Mouse (Mus musculus) CH12.LX (cell line): ENCODE results near the gene Anks1. TPM values are rescaled to one million over a fixed set of nuclear protein-coding genes. Genes with fewer than 3 reads are reported as not detected.

Experiments used
- DNase-seq: peaks from one replicate; pipeline ENCODE4 v3.0.0-alpha.2; 2013; ENCODE audit errors: extremely low read depth
- H3K27ac ChIP-seq: 2 replicates; pipeline ENCODE4 v1.5.1; 2012; ENCODE audit warnings: low read depth, mild to moderate bottlenecking, control low read depth, moderate library complexity; ENCODE audit not compliant: insufficient read depth
- H3K27me3 ChIP-seq: replicated peaks from 2 replicates; pipeline ENCODE3; 2012; ENCODE audit warnings: inconsistent platforms
- H3K36me3 ChIP-seq, 2 experiments: replicated peaks in 1 of 2; 2 replicates each; pipeline versions ENCODE3 to v1.6.1; 2012; ENCODE audit warnings: inconsistent platforms in 1 of 2, low read length in 1 of 2, mild to moderate bottlenecking in 1 of 2, mixed read lengths in 1 of 2, moderate library complexity in 1 of 2; ENCODE audit not compliant: control insufficient read depth in 1 of 2, insufficient read depth in 1 of 2
- H3K4me1 ChIP-seq, 2 experiments: 2 replicates each; pipeline ENCODE4 v1.6.1; 2012; ENCODE audit warnings: inconsistent platforms in 1 of 2, moderate library complexity in 1 of 2; ENCODE audit not compliant: insufficient read depth in 2 of 2, control insufficient read depth in 1 of 2
- H3K4me2 ChIP-seq: 2 replicates; pipeline ENCODE4 v1.6.1; 2012; ENCODE audit warnings: low read depth, mild to moderate bottlenecking, control low read depth; ENCODE audit not compliant: poor library complexity, insufficient read depth, severe bottlenecking
- H3K4me3 ChIP-seq, 3 experiments: fragments of 150-350 bp in 1 of 3; sonication (generic) in 1 of 3; replicated peaks in 1 of 3; 2 replicates each; pipeline versions ENCODE3 to v1.5.1; 2011 to 2012; ENCODE audit warnings: low read depth in 2 of 3, low read length in 2 of 3, mild to moderate bottlenecking in 2 of 3, moderate library complexity in 2 of 3, control low read depth in 1 of 3, improper control_type of control experiment in 1 of 3, inconsistent platforms in 1 of 3, mixed read lengths in 1 of 3; ENCODE audit not compliant: poor library complexity in 1 of 3
- H3K79me2 ChIP-seq: replicated peaks from 2 replicates; pipeline ENCODE4 v1.6.1; 2012; ENCODE audit warnings: mild to moderate bottlenecking, moderate library complexity; ENCODE audit not compliant: control insufficient read depth, poor library complexity, insufficient read depth, severe bottlenecking; ENCODE audit errors: extremely low read depth
- H3K9ac ChIP-seq: 2 replicates; pipeline ENCODE4 v1.6.1; 2012; ENCODE audit warnings: low read depth, mild to moderate bottlenecking, control low read depth, moderate library complexity; ENCODE audit not compliant: insufficient read depth
- H3K9me3 ChIP-seq: replicated peaks from 2 replicates; pipeline ENCODE3; 2012; ENCODE audit warnings: low read length, inconsistent platforms, mixed read lengths
- CHD2 ChIP-seq: IDR thresholded peaks from 2 replicates; pipeline ENCODE4 v1.6.1; 2011; ENCODE audit warnings: low read length, improper control_type of control experiment
- CTCF ChIP-seq, 2 experiments: IDR thresholded peaks in 1 of 2; conservative IDR thresholded peaks in 1 of 2; 2 replicates each; pipeline ENCODE4 v1.5.1; 2011 to 2012; ENCODE audit warnings: low read depth in 2 of 2, low read length in 2 of 2, improper control_type of control experiment in 1 of 2, inconsistent platforms in 1 of 2, mild to moderate bottlenecking in 1 of 2, moderate library complexity in 1 of 2
- E2F4 ChIP-seq: IDR thresholded peaks from 2 replicates; pipeline ENCODE4 v1.6.1; 2011; ENCODE audit warnings: low read depth, low read length, improper control_type of control experiment; ENCODE audit not compliant: insufficient replicate concordance
- ELF1 ChIP-seq: IDR thresholded peaks from 2 replicates; pipeline ENCODE4 v1.6.1; 2014; ENCODE audit warnings: low read depth, mild to moderate bottlenecking, inconsistent platforms, low read length, improper control_type of control experiment
- EP300 ChIP-seq: IDR thresholded peaks from 2 replicates; pipeline ENCODE4 v1.6.1; 2011; ENCODE audit warnings: low read length, improper control_type of control experiment
- HCFC1 ChIP-seq: IDR thresholded peaks from 2 replicates; pipeline ENCODE4 v1.6.1; 2012; ENCODE audit warnings: low read depth, mild to moderate bottlenecking, inconsistent platforms, low read length, improper control_type of control experiment
- IRF4 ChIP-seq: IDR thresholded peaks from 2 replicates; pipeline ENCODE4 v1.6.1; 2014; ENCODE audit warnings: low read depth, mild to moderate bottlenecking, inconsistent platforms, low read length, improper control_type of control experiment
- JUND ChIP-seq: conservative IDR thresholded peaks from 2 replicates; pipeline ENCODE4 v1.6.1; 2011; ENCODE audit warnings: low read depth, low read length, improper control_type of control experiment
- KAT2A ChIP-seq: IDR thresholded peaks from 2 replicates; pipeline ENCODE4 v1.6.1; 2012; ENCODE audit warnings: low read length, improper control_type of control experiment, inconsistent platforms; ENCODE audit not compliant: insufficient replicate concordance
- MAFK ChIP-seq: IDR thresholded peaks from 2 replicates; pipeline ENCODE4 v1.6.1; 2011; ENCODE audit warnings: low read length, improper control_type of control experiment; ENCODE audit not compliant: insufficient replicate concordance
- MAX ChIP-seq: IDR thresholded peaks from 2 replicates; pipeline ENCODE4 v1.6.1; 2011; ENCODE audit warnings: low read length, improper control_type of control experiment
- MAZ ChIP-seq: IDR thresholded peaks from 2 replicates; pipeline ENCODE4 v1.6.1; 2012; ENCODE audit warnings: low read depth, mild to moderate bottlenecking, inconsistent platforms, low read length, improper control_type of control experiment, moderate library complexity
- MEF2A ChIP-seq: IDR thresholded peaks from 2 replicates; pipeline ENCODE4 v1.6.1; 2014; ENCODE audit warnings: low read depth, mild to moderate bottlenecking, inconsistent platforms, low read length, improper control_type of control experiment, borderline replicate concordance
- MXI1 ChIP-seq: IDR thresholded peaks from 2 replicates; pipeline ENCODE4 v1.6.1; 2011; ENCODE audit warnings: mild to moderate bottlenecking, low read depth, low read length, improper control_type of control experiment
- NELFE ChIP-seq: IDR thresholded peaks from 2 replicates; pipeline ENCODE4 v1.6.1; 2011; ENCODE audit warnings: low read depth, low read length, improper control_type of control experiment
- PAX5 ChIP-seq: IDR thresholded peaks from 2 replicates; pipeline ENCODE4 v1.6.1; 2012; ENCODE audit warnings: low read length, inconsistent platforms, mixed read lengths
- POLR2A ChIP-seq: IDR thresholded peaks from 2 replicates; pipeline ENCODE4 v1.6.1; 2011; ENCODE audit warnings: low read depth, mild to moderate bottlenecking, improper control_type of control experiment, low read length
- POLR2AphosphoS2 ChIP-seq: IDR thresholded peaks from 2 replicates; pipeline ENCODE4 v1.6.1; 2011; ENCODE audit warnings: low read depth, low read length, improper control_type of control experiment
- RCOR1 ChIP-seq: conservative IDR thresholded peaks from 2 replicates; pipeline ENCODE4 v1.6.1; 2012; ENCODE audit warnings: low read depth, mild to moderate bottlenecking, inconsistent platforms, low read length, improper control_type of control experiment
- SIN3A ChIP-seq: IDR thresholded peaks from 2 replicates; pipeline ENCODE4 v1.6.1; 2012; ENCODE audit warnings: low read length, improper control_type of control experiment, inconsistent platforms
- SMC3 ChIP-seq: IDR thresholded peaks from 2 replicates; pipeline ENCODE4 v1.6.1; 2011; ENCODE audit warnings: low read depth, low read length, improper control_type of control experiment
- USF2 ChIP-seq: conservative IDR thresholded peaks from 2 replicates; pipeline ENCODE4 v1.6.1; 2011; ENCODE audit warnings: low read depth, low read length, improper control_type of control experiment
- ZC3H11A ChIP-seq: IDR thresholded peaks from 2 replicates; pipeline ENCODE4 v1.6.1; 2012; ENCODE audit warnings: low read depth, mild to moderate bottlenecking, inconsistent platforms, low read length, improper control_type of control experiment
- dilution Hi-C: fragments of 300-500 bp; cut with MboI; formaldehyde crosslinking; loops from 2 replicates; pipeline ENCODE4 v1.14.3; 2020; ENCODE audit warnings: low sequenced_read_pairs; ENCODE audit not compliant: extremely low pct_unique_long_range_greater_than_20kb, extremely low pct_ligation_motif_present
- in situ Hi-C: fragments of 300-500 bp; cut with MboI; formaldehyde crosslinking; loops from 3 replicates; pipeline ENCODE4 v1.14.3; 2019; ENCODE audit warnings: low sequenced_read_pairs, low pct_ligation_motif_present, low pct_unique_long_range_greater_than_20kb, mixed read lengths
- polyA plus RNA-seq: library from polyadenylated mRNA; unstranded; fragments of >175 nt; gene quantifications from 2 replicates; pipeline ENCODE4 v1.2.1, GENCODE M21; 2012; ENCODE audit warnings: low read depth; ENCODE audit not compliant: insufficient read length
- total RNA-seq, 2 experiments: library from RNA; depleted of rRNA; stranded (reverse); fragments of 300-350 nt in 1 of 2; fragments of >200 nt in 1 of 2; gene quantifications; 2 replicates each; pipeline ENCODE4 v1.2.3; 2012 to 2014

Gene Anks1
- total and polyA plus RNA-seq, 3 experiments: 5.8 to 9.3 (median 9.0) TPM

GRCm38 (mm10) chr17:28084964-28085363, 175.9 kb downstream of the Anks1 start:
- H3K9me3 ChIP-seq: peaks cover 5% of the 10 kb centered on the region
- DNase-seq: peak; percentile 88
- TF ChIP-seq JUND (no peak), POLR2A (no peak), NELFE (no peak), MAZ (peak; percentile 92), CHD2 (no peak), POLR2AphosphoS2 (no peak), MXI1 (no peak), MEF2A (no peak), MAFK (no peak), E2F4 (no peak), EP300 (no peak), PAX5 (no peak), MAX (no peak), KAT2A (no peak), ELF1 (peak; percentile 38; the same call in 1 of the 2 replicates), SIN3A (no peak), RCOR1 (no peak), ZC3H11A (peak; percentile 71), CTCF (conservative IDR thresholded peaks at IDR 0.05 in 1 of 2, IDR thresholded peaks at IDR 0.05 in 1 of 2; ENCODE audit: low read depth in 2 of 2, low read length in 2 of 2) (peak; percentile 53 to 97), USF2 (no peak), SMC3 (peak; percentile 95), IRF4 (peak; percentile 84)
- H3K79me2 ChIP-seq: no peaks in the 10 kb centered on the region
- H3K36me3 ChIP-seq: no peaks in the 10 kb centered on the region
- dilution Hi-C loops (no loop called here), in situ Hi-C loops (loop anchor here (5.0 to 25.0 kb wide), 2 partner anchors 77 to 227 kb away; partner anchors contain the start of gene Fance)
- H3K4me1 ChIP-seq: peaks cover 8 to 13% of the 10 kb centered on the region in 2 experiments
- H3K4me3 ChIP-seq: no peak overlapping the region
- H3K27ac ChIP-seq: no peak overlapping the region
- H3K27me3 ChIP-seq: peaks cover 20% of the 10 kb centered on the region
- H3K4me2 ChIP-seq: peak overlapping the region; percentile 44; the same call in 1 of the 2 replicates
- no peak overlapping the region for H3K9ac ChIP-seq

GRCm38 (mm10) chr17:28087430-28087829, 178.3 kb downstream of the Anks1 start:
- in situ Hi-C loops: loop anchor here (25.0 kb wide), 1 partner anchor 225 kb away; the partner anchor contains the start of gene Fance
- peaks cover 5% of the 10 kb centered on the region for H3K9me3 ChIP-seq
- TF ChIP-seq HCFC1 (no peak), CTCF (conservative IDR thresholded peaks at IDR 0.05 in 1 of 2, IDR thresholded peaks at IDR 0.05 in 1 of 2; ENCODE audit: low read depth in 2 of 2, low read length in 2 of 2) (no peak), CHD2 (no peak), KAT2A (no peak)
- no peak overlapping the region for H3K4me3 ChIP-seq
- dilution Hi-C loops: no loop called here
- H3K27ac ChIP-seq: no peak overlapping the region
- H3K79me2 ChIP-seq: no peaks in the 10 kb centered on the region
- DNase-seq: no peak
- H3K9ac ChIP-seq: no peak overlapping the region
- no peak overlapping the region for H3K4me2 ChIP-seq
- peaks cover 12% of the 10 kb centered on the region for H3K27me3 ChIP-seq
- H3K36me3 ChIP-seq: no peaks in the 10 kb centered on the region
- H3K4me1 ChIP-seq: peaks cover 3 to 11% of the 10 kb centered on the region in 2 experiments; a peak in 2 of 4 replicates
